9 mouse cellular contexts compared by ENCODE assay signal in genomic region chr17:35105740-35106389, GRCm38 (mm10). TPM values are rescaled to one million over a fixed set of nuclear protein-coding genes. Genes with fewer than 3 reads are reported as not detected.
A peak's percentile ranks its signal among the peaks of the same experiment; 100 is the strongest.
DNase-seq lines count a peak whose midpoint lies in the region; ATAC-seq and TF ChIP-seq lines count a peak whose summit lies in the region.
"Had no signal": no experiment of that assay in that cellular context is flagged by ENCODE, and none has a peak within 500 bp of the region (broad histone marks: within the 10 kb centered on the region; RNA-seq: fewer than 3 reads in every experiment).

No protein-coding gene starts in this region.

- peaks cover 35% of the 10 kb centered on the region for H3K36me3 ChIP-seq in embryonic facial prominence, embryonic 14.5 days (ENCODE audit: control insufficient read depth, insufficient read depth, low read length)
- peaks cover 14% of the 10 kb centered on the region for H3K36me3 ChIP-seq in intestine, embryonic 15.5 days
- H3K36me3 ChIP-seq in liver, postnatal 0 days (replicated peaks; ENCODE audit: insufficient read depth, low read length) = peaks cover 17% of the 10 kb centered on the region

- DNase-seq in gastrocnemius, adult 2 months = peak; percentile 59
- no peak for DNase-seq in gastrocnemius, adult 8-10 months (ENCODE audit: low spot score in 2 of 2)
- peak; percentile 44 for DNase-seq in R1 (ENCODE audit: low read depth, low spot score)
- DNase-seq in embryonic facial prominence, embryonic 14.5 days (ENCODE audit: low spot score) = peak; percentile 57
- DNase-seq in liver, postnatal 0 days = peak; percentile 53
- DNase-seq in retina, embryonic 14.5 days (ENCODE audit: low spot score) = peak; percentile 75
- DNase-seq in left cerebral cortex, adult 9 months (ENCODE audit: low spot score in 2 of 2) = no peak

- TF ChIP-seq CTCF in gastrocnemius, adult 2 months (IDR thresholded peaks at IDR 0.05) = peak; percentile 64
- TF ChIP-seq CTCF in liver, postnatal 0 days (IDR thresholded peaks at IDR 0.05; ENCODE audit: low read depth) = peak; percentile 79

- 0 out of 2 replicates have a peak overlapping the region, but pooled peaks have one; percentile 40 for H3K9ac ChIP-seq in embryonic facial prominence, embryonic 14.5 days (ENCODE audit: low read depth, low read length)
- no peak overlapping the region for H3K9ac ChIP-seq in intestine, embryonic 15.5 days
- no peak overlapping the region for H3K9ac ChIP-seq in liver, postnatal 0 days (replicated peaks)

- WGBS in embryonic facial prominence, embryonic 14.5 days = 22% methylated on average over 13 of the region's 13 CpGs
- WGBS in intestine, embryonic 15.5 days = 29% methylated on average over 13 of the region's 13 CpGs
- whole genome bisulfite sequencing in liver, postnatal 0 days (ENCODE audit: insufficient replicate concordance) = 24% methylated on average over 13 of the region's 13 CpGs

- H3K9me3 ChIP-seq in embryonic facial prominence, embryonic 14.5 days (ENCODE audit: control insufficient read depth, low read length) = no peaks in the 10 kb centered on the region
- no peaks in the 10 kb centered on the region for H3K9me3 ChIP-seq in intestine, embryonic 15.5 days
- H3K9me3 ChIP-seq in liver, postnatal 0 days (ENCODE audit: low read length) = no peaks in the 10 kb centered on the region

- H3K27ac ChIP-seq in gastrocnemius, adult 2 months = no peak overlapping the region
- no peak overlapping the region for H3K27ac ChIP-seq in embryonic facial prominence, embryonic 14.5 days (replicated peaks; ENCODE audit: low read depth, low read length)
- no peak overlapping the region for H3K27ac ChIP-seq in intestine, embryonic 15.5 days
- H3K27ac ChIP-seq in liver, postnatal 0 days (ENCODE audit: low read depth) = peak overlapping the region; percentile 48; the same call in 1 of the 2 replicates

- intact Hi-C loops in gastrocnemius, adult 2 months (cut with DNase I) = loop anchor here (2.0 kb wide), 1 partner anchor 85 kb away; no protein-coding TSS in a partner anchor

- no peaks in the 10 kb centered on the region for H3K4me1 ChIP-seq in embryonic facial prominence, embryonic 14.5 days (ENCODE audit: control insufficient read depth, insufficient read depth, low read length)
- peaks cover 24% of the 10 kb centered on the region for H3K4me1 ChIP-seq in intestine, embryonic 15.5 days (replicated peaks)
- H3K4me1 ChIP-seq in liver, postnatal 0 days (ENCODE audit: insufficient read depth) = peaks cover 38% of the 10 kb centered on the region

- no peaks in the 10 kb centered on the region for H3K27me3 ChIP-seq in embryonic facial prominence, embryonic 14.5 days (replicated peaks; ENCODE audit: control insufficient read depth, insufficient read depth, low read length)
- H3K27me3 ChIP-seq in intestine, embryonic 15.5 days (replicated peaks) = no peaks in the 10 kb centered on the region
- H3K27me3 ChIP-seq in liver, postnatal 0 days (ENCODE audit: insufficient read depth, low read length) = no peaks in the 10 kb centered on the region

- peak overlapping the region; percentile 27 for H3K4me2 ChIP-seq in embryonic facial prominence, embryonic 14.5 days (ENCODE audit: low read depth, low read length)
- H3K4me2 ChIP-seq in intestine, embryonic 15.5 days (replicated peaks) = 0 out of 2 replicates have a peak overlapping the region, but pooled peaks have one; percentile 12
- peak overlapping the region; percentile 40; the same call in 1 of the 2 replicates for H3K4me2 ChIP-seq in liver, postnatal 0 days (ENCODE audit: low read depth, low read length)

- no peak overlapping the region for H3K4me3 ChIP-seq in gastrocnemius, adult 2 months
- H3K4me3 ChIP-seq in embryonic facial prominence, embryonic 14.5 days (ENCODE audit: low read depth, low read length) = 0 out of 2 replicates have a peak overlapping the region, but pooled peaks have one; percentile 1
- H3K4me3 ChIP-seq in intestine, embryonic 15.5 days (replicated peaks) = no peak overlapping the region
- no peak overlapping the region for H3K4me3 ChIP-seq in liver, postnatal 0 days (ENCODE audit: low read depth, low read length)

- 0 out of 2 replicates have a peak, but pooled peaks have one; percentile 24 for ATAC-seq in embryonic facial prominence, embryonic 14.5 days (ENCODE audit: low read depth)
- no peak for ATAC-seq in intestine, embryonic 15.5 days
- no peak for ATAC-seq in liver, postnatal 0 days

- no peak for TF ChIP-seq EP300 in liver, postnatal 0 days (IDR thresholded peaks at IDR 0.05; ENCODE audit: low read depth)

RNA-seq across cellular contexts. Expression of gene Ly6g5c, which starts 2.2 kb away (rescaled TPM):
- not detected for total RNA-seq in gastrocnemius, adult 2 months (2021)
- not detected for total RNA-seq in gastrocnemius, adult 8-10 months (2022)
- not detected in 2 replicates for polyA plus RNA-seq in embryonic facial prominence, embryonic 14.5 days (2014; fragmentation: Nextera tagmentation; extraction: Ambion mirVana)
- not detected in 2 replicates for polyA plus RNA-seq in intestine, embryonic 15.5 days (2015; fragmentation: Nextera tagmentation; extraction: Ambion mirVana)
- polyA plus RNA-seq in liver, postnatal 0 days (2015; fragmentation: Nextera tagmentation; extraction: Ambion mirVana) = not detected in 2 replicates
- total RNA-seq: layer of hippocampus, adult 18-20 months had no signal

RNA-seq across cellular contexts. Expression of gene Ly6g5b, which starts 9.4 kb away (rescaled TPM):
- under 1 TPM in 1 of 2 experiments, not detected in 1; 0.36 TPM for total RNA-seq in gastrocnemius, adult 2 months (2021)
- total RNA-seq in gastrocnemius, adult 8-10 months (2022) = not detected
- polyA plus RNA-seq in embryonic facial prominence, embryonic 14.5 days (2014; fragmentation: Nextera tagmentation; extraction: Ambion mirVana) = 0.41 and 0.70 TPM in 2 replicates
- 0.83 and 0.85 TPM in 2 replicates for polyA plus RNA-seq in intestine, embryonic 15.5 days (2015; fragmentation: Nextera tagmentation; extraction: Ambion mirVana)
- polyA plus RNA-seq in liver, postnatal 0 days (2015; fragmentation: Nextera tagmentation; extraction: Ambion mirVana) = 0.32 and 0.67 TPM in 2 replicates

RNA-seq across cellular contexts. Expression of gene Gpank1, which starts 15.4 kb away (rescaled TPM):
- total RNA-seq in gastrocnemius, adult 2 months (2021) = 1 to 10 TPM; 8.5 to 8.7 TPM
- total RNA-seq in gastrocnemius, adult 8-10 months (2022) = 10 to 100 TPM in 1 of 4 experiments, 1 to 10 TPM in 3; 8.6 to 11.4 (median 9.3) TPM
- polyA plus RNA-seq in embryonic facial prominence, embryonic 14.5 days (2014; fragmentation: Nextera tagmentation; extraction: Ambion mirVana) = 13.0 and 13.4 TPM in 2 replicates
- polyA plus RNA-seq in intestine, embryonic 15.5 days (2015; fragmentation: Nextera tagmentation; extraction: Ambion mirVana) = 17.7 and 19.1 TPM in 2 replicates
- 8.1 and 9.6 TPM in 2 replicates for polyA plus RNA-seq in liver, postnatal 0 days (2015; fragmentation: Nextera tagmentation; extraction: Ambion mirVana)

RNA-seq across cellular contexts. Expression of gene Csnk2b, which starts 16.0 kb away (rescaled TPM):
- 100 to 1,000 TPM; 186 to 187 TPM for total RNA-seq in gastrocnemius, adult 2 months (2021)
- 100 to 1,000 TPM; 169 to 216 (median 180) TPM for total RNA-seq in gastrocnemius, adult 8-10 months (2022)
- 277 and 279 TPM in 2 replicates for polyA plus RNA-seq in embryonic facial prominence, embryonic 14.5 days (2014; fragmentation: Nextera tagmentation; extraction: Ambion mirVana)
- polyA plus RNA-seq in intestine, embryonic 15.5 days (2015; fragmentation: Nextera tagmentation; extraction: Ambion mirVana) = 248 and 271 TPM in 2 replicates
- polyA plus RNA-seq in liver, postnatal 0 days (2015; fragmentation: Nextera tagmentation; extraction: Ambion mirVana) = 120 and 131 TPM in 2 replicates

RNA-seq across cellular contexts. Expression of gene Abhd16a, which starts 16.8 kb away (rescaled TPM):
- total RNA-seq in gastrocnemius, adult 2 months (2021) = 10 to 100 TPM; 74.2 to 99.7 TPM
- total RNA-seq in gastrocnemius, adult 8-10 months (2022) = 100 to 1,000 TPM in 1 of 4 experiments, 10 to 100 TPM in 3; 84.1 to 107 (median 92.9) TPM
- polyA plus RNA-seq in embryonic facial prominence, embryonic 14.5 days (2014; fragmentation: Nextera tagmentation; extraction: Ambion mirVana) = 77.2 and 92.3 TPM in 2 replicates
- 92.1 and 96.4 TPM in 2 replicates for polyA plus RNA-seq in intestine, embryonic 15.5 days (2015; fragmentation: Nextera tagmentation; extraction: Ambion mirVana)
- polyA plus RNA-seq in liver, postnatal 0 days (2015; fragmentation: Nextera tagmentation; extraction: Ambion mirVana) = 47.3 and 49.3 TPM in 2 replicates

Comparison
In these comparisons a context has a peak if more than half of its experiments do, and no peak if none do; other contexts are left out.
1. DNase-seq: peak in gastrocnemius, adult 2 months (single experiment), R1 (single experiment), embryonic facial prominence, embryonic 14.5 days (single experiment), liver, postnatal 0 days (single experiment) and retina, embryonic 14.5 days (single experiment); none in gastrocnemius, adult 8-10 months (0 of 2) and left cerebral cortex, adult 9 months (0 of 2).
2. Peak in every context shown above with its lines, with median percentiles within 50 percentile points of each other: H3K4me2 ChIP-seq.